Mouse (Mus musculus): ENCODE measurements around the gene Zfp82.

Zfp82 gene

GRCm38 (mm10) chr7:30007601-30008000 is 65.1 kb downstream of the Zfp82 start:
- in situ Hi-C loops (cut with MboI; ENCODE audit: low pct_unique_long_range_greater_than_20kb in 1 of 2, low sequenced_read_pairs in 2 of 2, unreplicated experiment in 1 of 2), result no loop called here

Data from mouse embryonic stem cell (cell line).